ENCODE assay signal across 33 mouse cellular contexts in the genomic region with DNA sequence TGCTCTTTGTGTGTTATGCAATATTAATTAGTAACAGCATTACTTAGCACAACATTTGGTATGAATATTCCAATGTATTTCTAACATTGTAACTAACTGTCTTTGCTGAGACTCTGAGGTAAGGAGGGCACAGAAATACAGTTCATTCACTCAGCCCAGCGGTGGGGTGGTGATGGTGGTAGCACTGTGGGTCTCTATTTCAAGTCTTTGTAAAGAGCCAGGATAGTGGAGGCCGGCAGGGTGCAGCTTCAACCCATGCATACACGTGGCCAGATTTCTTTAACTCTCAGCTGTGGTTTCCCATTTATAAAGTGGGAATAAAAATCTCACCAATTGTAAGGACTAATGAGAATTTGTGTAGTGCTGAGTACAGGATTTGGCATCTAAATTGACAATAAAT.
"Had no signal": no experiment of that assay in that cellular context is flagged by ENCODE, and none has a peak within 500 bp of the region (broad histone marks: within the 10 kb centered on the region; RNA-seq: fewer than 3 reads in every experiment).

No protein-coding gene starts in this region.

- H3K4me1 ChIP-seq: heart, embryonic 13.5 days; heart, embryonic 15.5 days; hindbrain, embryonic 10.5 days; hindbrain, embryonic 12.5 days; hindbrain, embryonic 13.5 days; hindbrain, embryonic 15.5 days; intestine, embryonic 15.5 days; kidney, embryonic 15.5 days had no signal

- H3K4me3 ChIP-seq: heart, embryonic 13.5 days; heart, embryonic 15.5 days; hindbrain, embryonic 10.5 days; hindbrain, embryonic 12.5 days; hindbrain, embryonic 13.5 days; hindbrain, embryonic 15.5 days; intestine, embryonic 15.5 days; kidney, embryonic 15.5 days; layer of hippocampus, adult 2 months; left cerebral cortex, adult 2 months had no signal

- H3K4me2 ChIP-seq: heart, embryonic 13.5 days; heart, embryonic 15.5 days; hindbrain, embryonic 12.5 days; hindbrain, embryonic 13.5 days; hindbrain, embryonic 14.5 days; hindbrain, embryonic 15.5 days; intestine, embryonic 15.5 days; kidney, embryonic 15.5 days had no signal

- H3K27me3 ChIP-seq: heart, embryonic 13.5 days; heart, embryonic 15.5 days; hindbrain, embryonic 12.5 days; hindbrain, embryonic 13.5 days; hindbrain, embryonic 15.5 days; intestine, embryonic 15.5 days; kidney, embryonic 15.5 days had no signal

- H3K9me3 ChIP-seq: heart, embryonic 13.5 days; heart, embryonic 15.5 days; hindbrain, embryonic 10.5 days; hindbrain, embryonic 12.5 days; hindbrain, embryonic 13.5 days; hindbrain, embryonic 15.5 days; intestine, embryonic 15.5 days; kidney, embryonic 15.5 days had no signal

- DNase-seq: heart, postnatal 10 days; heart, postnatal 14 days; heart, postnatal 36 days; heart, postnatal 4 days; kidney, adult 11 months; kidney, adult 18-20 months; kidney, adult 2 months; kidney, adult 8-10 months; kidney, adult 9 months; kidney, postnatal 10 days; kidney, postnatal 14 days; kidney, postnatal 25 days; kidney, postnatal 36 days; kidney, postnatal 4 days; layer of hippocampus, adult 9-11 months; layer of hippocampus, postnatal 36 days had no signal

- H3K27ac ChIP-seq: heart, embryonic 13.5 days; heart, embryonic 15.5 days; hindbrain, embryonic 10.5 days; hindbrain, embryonic 12.5 days; hindbrain, embryonic 13.5 days; hindbrain, embryonic 14.5 days; hindbrain, embryonic 15.5 days; hindbrain, postnatal 0 days; intestine, embryonic 15.5 days; kidney, embryonic 15.5 days; kidney, postnatal 0 days; layer of hippocampus, adult 2 months; left cerebral cortex, adult 2 months had no signal

- ATAC-seq: hindbrain, embryonic 16.5 days; hindbrain, postnatal 0 days; inflammation-experienced regulatory T-cells, adult 6 months; intestine, embryonic 15.5 days; intestine, embryonic 16.5 days; intestine, postnatal 0 days had no signal

- H3K9ac ChIP-seq: heart, embryonic 13.5 days; heart, embryonic 15.5 days; hindbrain, embryonic 12.5 days; hindbrain, embryonic 13.5 days; hindbrain, embryonic 14.5 days; hindbrain, embryonic 15.5 days; intestine, embryonic 15.5 days; kidney, embryonic 15.5 days had no signal
